Mouse (Mus musculus) embryonic facial prominence, embryonic 11.5 days (tissue): ENCODE measurements around the gene Kdm2a. TPM values are rescaled to one million over a fixed set of nuclear protein-coding genes. Genes with fewer than 3 reads are reported as not detected.

Source experiments
- ATAC-seq: fragments of 200-750 bp; cut with Nextera tagmentation; replicated peaks from 2 replicates; pipeline ENCODE4 v1.8.0; 2017; ENCODE audit warnings: low read depth; ENCODE audit not compliant: insufficient number of reproducible peaks, low FRiP score, low TSS enrichment
- DNase-seq: peaks from one replicate; pipeline ENCODE4 v3.0.0-alpha.2; 2015; ENCODE audit warnings: low spot score
- H3K27ac ChIP-seq: fragments of 300-500 bp; sonication (generic); replicated peaks from 2 replicates; pipeline ENCODE4 v1.5.1; 2014; ENCODE audit warnings: mild to moderate bottlenecking, low read depth, low read length, control low read depth
- H3K27me3 ChIP-seq: fragments of 300-500 bp; sonication (generic); 2 replicates; pipeline ENCODE4 v1.6.1; 2014; ENCODE audit warnings: mild to moderate bottlenecking, low read length, moderate library complexity, mixed read lengths; ENCODE audit not compliant: control insufficient read depth, insufficient read depth
- H3K36me3 ChIP-seq: fragments of 300-500 bp; sonication (generic); replicated peaks from 2 replicates; pipeline ENCODE4 v1.6.1; 2014; ENCODE audit warnings: low read depth, mild to moderate bottlenecking, low read length, moderate library complexity, mixed read lengths; ENCODE audit not compliant: control insufficient read depth, insufficient read depth
- H3K4me1 ChIP-seq: fragments of 300-500 bp; sonication (generic); 2 replicates; pipeline ENCODE4 v1.6.1; 2014; ENCODE audit warnings: low read length, mixed read lengths; ENCODE audit not compliant: control insufficient read depth, insufficient read depth
- H3K4me2 ChIP-seq: fragments of 300-500 bp; sonication (generic); 2 replicates; pipeline ENCODE4 v1.6.1; 2014; ENCODE audit warnings: low read depth, mild to moderate bottlenecking, control low read depth, low read length, moderate library complexity
- H3K4me3 ChIP-seq: fragments of 300-500 bp; sonication (generic); 2 replicates; pipeline ENCODE4 v1.5.1; 2014; ENCODE audit warnings: low read depth, low read length, control low read depth
- H3K9ac ChIP-seq: fragments of 300-500 bp; sonication (generic); replicated peaks from 2 replicates; pipeline ENCODE4 v1.6.1; 2014; ENCODE audit warnings: mild to moderate bottlenecking, control low read depth, low read length
- H3K9me3 ChIP-seq: fragments of 300-500 bp; sonication (generic); replicated peaks from 2 replicates; pipeline ENCODE4 v1.6.1; 2016; ENCODE audit warnings: mild to moderate bottlenecking, low read length, inconsistent platforms, mixed read lengths; ENCODE audit not compliant: control insufficient read depth
- WGBS: fragments of 180-500 bp; shearing (Covaris S2); extraction: QIAGEN DNeasy Blood & Tissue Kit; methylation state at CpG from one replicate; pipeline ENCODE4 v1.1.7; 2014; 5-methylcytosine and 5-hydroxymethylcytosine counted together
- polyA plus RNA-seq: library from polyadenylated mRNA; unstranded; fragments of >200 nt; fragmentation: Nextera tagmentation; extraction: Ambion mirVana; gene quantifications from 2 replicates; pipeline ENCODE4 v1.2.1, GENCODE M21; 2014

The Kdm2a gene
- polyA plus RNA-seq, 1 experiment from 2014 or later: 43.5 TPM

DNA sequence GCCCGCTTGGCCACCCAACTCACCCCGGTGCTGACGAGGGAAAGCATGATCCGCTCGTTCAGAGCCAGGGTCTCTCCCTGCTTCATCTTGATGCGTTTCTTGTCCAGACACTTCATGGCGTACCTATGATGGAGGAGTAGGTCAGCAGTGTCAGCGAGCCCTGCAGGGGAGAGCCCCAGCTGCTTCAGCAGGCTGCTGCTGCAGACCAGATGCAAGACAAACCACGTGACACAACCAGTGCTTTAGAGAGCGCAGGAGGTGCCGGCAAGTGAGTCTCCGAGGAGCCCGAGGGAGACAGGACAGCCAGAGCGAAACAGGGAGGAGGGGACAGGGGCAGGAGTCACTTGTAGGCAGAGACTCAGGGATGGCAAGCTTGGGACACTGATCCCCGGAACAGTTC, 107.3 kb downstream of the Kdm2a start:
- H3K9ac ChIP-seq: no peak overlapping the region
- H3K4me3 ChIP-seq: no peak overlapping the region
- no peak for ATAC-seq
- H3K27me3 ChIP-seq: no peaks in the 10 kb centered on the region
- no peaks in the 10 kb centered on the region for H3K4me1 ChIP-seq
- DNase-seq: no peak
- WGBS: 73% methylated on average over 15 of the region's 15 CpGs
- H3K27ac ChIP-seq: no peak overlapping the region
- H3K4me2 ChIP-seq: no peak overlapping the region
- H3K36me3 ChIP-seq: peaks cover 25% of the 10 kb centered on the region
- H3K9me3 ChIP-seq: no peaks in the 10 kb centered on the region

DNA sequence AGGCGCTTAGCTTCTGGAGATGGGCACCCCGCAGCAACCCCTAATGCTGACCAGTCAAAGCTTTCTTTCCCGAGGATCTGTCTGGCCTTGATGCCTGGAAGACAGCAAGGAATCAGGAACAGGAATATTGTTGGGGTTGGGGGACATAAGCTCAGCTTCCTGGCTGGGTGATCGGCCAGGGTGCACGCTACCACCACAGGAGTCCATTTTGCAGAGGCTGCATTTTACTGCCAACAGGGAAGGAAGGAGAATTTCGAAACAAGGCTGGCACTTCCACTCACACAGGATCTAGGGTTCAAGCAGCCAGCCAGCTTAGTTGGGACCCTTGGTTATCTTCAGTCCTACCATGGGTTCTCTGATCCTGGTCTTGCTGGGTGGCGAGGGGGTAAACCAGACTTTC, 114.4 kb downstream of the Kdm2a start:
- H3K9me3 ChIP-seq: no peaks in the 10 kb centered on the region
- 56% methylated on average over 7 of the region's 7 CpGs for WGBS
- ATAC-seq: no peak
- H3K36me3 ChIP-seq: peaks cover 16% of the 10 kb centered on the region
- H3K27me3 ChIP-seq: no peaks in the 10 kb centered on the region
- H3K4me3 ChIP-seq: peak overlapping the region; percentile 55
- H3K4me2 ChIP-seq: peak overlapping the region; percentile 83; the same call in 1 of the 2 replicates
- H3K4me1 ChIP-seq: no peaks in the 10 kb centered on the region
- DNase-seq: no peak
- no peak overlapping the region for H3K9ac ChIP-seq
- no peak overlapping the region for H3K27ac ChIP-seq

DNA sequence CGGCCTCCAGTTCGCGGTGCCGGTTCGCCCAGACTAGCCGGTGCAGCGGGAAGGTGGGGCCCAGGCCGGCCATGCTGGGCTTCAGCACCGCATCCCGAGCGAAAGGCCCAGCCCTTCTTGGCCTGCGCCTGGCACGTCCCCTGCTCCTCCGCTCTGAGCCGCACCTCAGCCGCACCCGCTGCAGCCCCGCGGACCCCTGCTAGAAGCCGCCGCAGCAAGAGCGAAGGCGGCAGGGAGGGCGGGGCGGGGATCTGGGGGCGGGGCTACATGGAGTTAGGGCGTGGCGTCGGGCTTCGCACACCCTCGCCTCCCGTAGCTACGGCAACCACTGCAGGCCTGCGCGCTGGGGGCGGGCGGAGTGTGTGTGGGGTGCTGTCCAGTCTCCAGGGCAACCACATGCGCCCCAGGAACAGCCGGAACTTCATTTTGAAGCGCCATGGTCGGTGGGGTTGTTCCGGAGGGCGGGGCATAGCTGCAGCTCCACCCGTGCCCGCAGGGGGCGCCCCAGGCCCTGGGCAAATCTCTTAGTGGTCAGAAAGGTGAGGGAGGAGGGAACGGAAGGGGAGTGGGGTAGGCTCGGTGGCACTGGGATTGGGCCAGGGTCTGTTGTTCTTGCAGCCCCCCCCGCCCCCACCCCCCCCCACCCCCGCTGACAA, 115.1 kb downstream of the Kdm2a start, which contains the start of gene Ankrd13d:
TSS of gene Ankrd13d (minus strand) at position 240 of the 656 bp plus-strand sequence.
- peak within 1 kb of the TSS; percentile 55 for H3K4me3 ChIP-seq
- peaks cover 16% of the 10 kb centered on the region for H3K36me3 ChIP-seq
- H3K4me1 ChIP-seq: no peaks in the 10 kb centered on the region
- WGBS: under 1% methylated on average over 39 of the region's 50 CpGs
- DNase-seq (peak; percentile 89), ATAC-seq (peak; percentile 91)
- no peaks in the 10 kb centered on the region for H3K9me3 ChIP-seq
- H3K4me2 ChIP-seq: peak within 1 kb of the TSS; percentile 83
- H3K27ac ChIP-seq: no peak within 1 kb of the TSS; the same call in 1 of the 2 replicates
- H3K9ac ChIP-seq: peak within 1 kb of the TSS; percentile 65
- H3K27me3 ChIP-seq: no peaks in the 10 kb centered on the region

DNA sequence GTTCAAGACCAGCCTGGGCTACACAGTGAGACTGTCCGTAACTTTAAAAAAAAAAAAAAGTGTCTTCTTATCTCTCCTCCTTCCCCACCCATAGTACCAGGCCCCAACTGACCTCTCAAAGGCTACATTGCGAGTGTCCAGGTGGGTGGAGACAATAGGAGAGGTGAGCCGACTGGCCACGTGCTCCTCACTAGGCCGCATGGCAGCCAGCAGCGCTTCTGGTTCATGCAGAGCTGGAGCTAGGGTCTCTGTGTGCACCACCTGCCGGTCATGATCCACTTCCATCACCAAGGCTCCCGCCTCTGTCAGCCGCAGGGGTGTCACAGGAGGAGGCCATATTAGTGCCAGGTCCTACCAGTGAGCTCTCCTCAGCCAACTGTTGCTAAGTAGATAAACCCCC, 117.7 kb downstream of the Kdm2a start:
- Histone ChIP-seq H3K4me3 (no peak overlapping the region), H3K27me3 (no peaks in the 10 kb centered on the region), H3K4me2 (no peak overlapping the region), H3K9ac (no peak overlapping the region), H3K27ac (no peak overlapping the region), H3K9me3 (no peaks in the 10 kb centered on the region), H3K4me1 (no peaks in the 10 kb centered on the region), H3K36me3 (peaks cover under 1% of the 10 kb centered on the region)
- ATAC-seq: no peak
- DNase-seq: no peak
- 92% methylated on average over 9 of the region's 9 CpGs for WGBS

DNA sequence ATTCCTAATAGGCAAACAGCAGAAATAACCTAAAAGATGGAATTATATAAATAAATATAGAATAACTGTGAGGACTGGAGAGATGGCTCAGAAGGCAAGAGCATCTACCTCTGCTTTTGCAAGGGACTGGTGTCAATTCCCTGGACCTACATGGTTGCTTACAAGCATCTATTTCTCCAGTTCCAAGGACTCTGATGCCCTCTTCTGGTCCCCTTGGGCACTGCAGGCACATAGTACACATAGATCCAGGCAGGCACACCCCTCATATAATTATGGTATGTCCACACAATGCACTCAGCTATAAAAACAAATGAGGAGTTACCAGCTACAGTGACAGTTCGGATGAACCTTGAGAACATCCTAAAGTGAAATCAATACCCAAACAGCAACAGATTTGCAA, 118.6 kb downstream of the Kdm2a start:
- H3K9ac ChIP-seq: no peak overlapping the region
- H3K9me3 ChIP-seq: no peaks in the 10 kb centered on the region
- no peaks in the 10 kb centered on the region for H3K36me3 ChIP-seq
- H3K4me3 ChIP-seq: no peak overlapping the region
- no peak overlapping the region for H3K4me2 ChIP-seq
- WGBS: 95% methylated on average over 1 of the region's 1 CpGs
- H3K4me1 ChIP-seq: no peaks in the 10 kb centered on the region
- no peaks in the 10 kb centered on the region for H3K27me3 ChIP-seq
- ATAC-seq: no peak
- no peak overlapping the region for H3K27ac ChIP-seq
- no peak for DNase-seq

DNA sequence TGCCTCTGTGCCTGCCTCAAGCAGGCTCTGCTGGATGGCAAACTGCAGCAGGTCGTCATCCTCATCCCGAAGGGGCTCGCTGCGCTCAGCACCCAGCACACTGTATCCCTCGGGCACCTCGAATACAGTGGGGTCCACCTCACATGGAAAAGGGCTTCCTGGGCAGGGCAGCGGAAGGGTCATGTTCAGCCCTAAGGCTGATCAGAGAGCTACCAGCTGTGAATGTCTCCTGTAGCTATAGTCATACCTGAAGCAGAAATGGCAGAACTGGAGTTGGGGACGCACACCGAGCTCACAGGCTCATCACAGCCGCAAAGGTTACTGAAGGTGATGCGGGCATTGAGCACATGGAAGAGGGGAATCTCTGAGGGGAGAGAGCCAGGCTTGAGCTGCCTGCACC, 127.1 kb downstream of the Kdm2a start:
- H3K4me3 ChIP-seq: no peak overlapping the region
- no peak overlapping the region for H3K4me2 ChIP-seq
- no peaks in the 10 kb centered on the region for H3K9me3 ChIP-seq
- DNase-seq (no peak), ATAC-seq (no peak)
- H3K36me3 ChIP-seq: no peaks in the 10 kb centered on the region
- WGBS: 93% methylated on average over 11 of the region's 11 CpGs
- H3K4me1 ChIP-seq: peaks cover 3% of the 10 kb centered on the region; the same call in 1 of the 2 replicates
- H3K27me3 ChIP-seq: peaks cover 13% of the 10 kb centered on the region; the same call in 1 of the 2 replicates
- H3K27ac ChIP-seq: no peak overlapping the region
- H3K9ac ChIP-seq: no peak overlapping the region

DNA sequence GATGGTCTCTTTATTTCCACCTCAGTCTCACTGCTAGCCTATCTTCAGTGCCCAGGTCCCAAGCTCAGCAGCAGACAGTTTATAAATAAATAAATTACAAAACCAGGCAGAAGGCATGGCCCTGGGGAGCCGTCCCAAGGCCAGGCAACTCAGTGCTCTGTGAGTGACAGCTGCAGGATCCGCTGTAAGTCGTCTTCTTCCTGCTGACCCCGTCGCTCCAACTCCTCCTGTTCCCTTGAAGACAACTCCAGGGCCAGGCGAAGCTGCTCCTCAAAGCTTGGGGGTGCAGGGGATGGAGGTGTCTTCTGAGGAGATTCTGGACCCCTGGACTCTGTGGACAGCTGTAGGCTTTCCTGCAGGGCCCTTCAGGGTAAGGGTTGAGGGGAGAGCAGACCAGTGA, 127.9 kb downstream of the Kdm2a start:
- H3K9ac ChIP-seq: no peak overlapping the region
- H3K27ac ChIP-seq: no peak overlapping the region
- no peak overlapping the region for H3K4me2 ChIP-seq
- no peaks in the 10 kb centered on the region for H3K9me3 ChIP-seq
- H3K36me3 ChIP-seq: no peaks in the 10 kb centered on the region
- no peak for ATAC-seq
- DNase-seq: no peak
- H3K27me3 ChIP-seq: peaks cover 13% of the 10 kb centered on the region; the same call in 1 of the 2 replicates
- WGBS: 59% methylated on average over 6 of the region's 6 CpGs
- H3K4me1 ChIP-seq: peaks cover 3% of the 10 kb centered on the region; the same call in 1 of the 2 replicates
- H3K4me3 ChIP-seq: no peak overlapping the region

DNA sequence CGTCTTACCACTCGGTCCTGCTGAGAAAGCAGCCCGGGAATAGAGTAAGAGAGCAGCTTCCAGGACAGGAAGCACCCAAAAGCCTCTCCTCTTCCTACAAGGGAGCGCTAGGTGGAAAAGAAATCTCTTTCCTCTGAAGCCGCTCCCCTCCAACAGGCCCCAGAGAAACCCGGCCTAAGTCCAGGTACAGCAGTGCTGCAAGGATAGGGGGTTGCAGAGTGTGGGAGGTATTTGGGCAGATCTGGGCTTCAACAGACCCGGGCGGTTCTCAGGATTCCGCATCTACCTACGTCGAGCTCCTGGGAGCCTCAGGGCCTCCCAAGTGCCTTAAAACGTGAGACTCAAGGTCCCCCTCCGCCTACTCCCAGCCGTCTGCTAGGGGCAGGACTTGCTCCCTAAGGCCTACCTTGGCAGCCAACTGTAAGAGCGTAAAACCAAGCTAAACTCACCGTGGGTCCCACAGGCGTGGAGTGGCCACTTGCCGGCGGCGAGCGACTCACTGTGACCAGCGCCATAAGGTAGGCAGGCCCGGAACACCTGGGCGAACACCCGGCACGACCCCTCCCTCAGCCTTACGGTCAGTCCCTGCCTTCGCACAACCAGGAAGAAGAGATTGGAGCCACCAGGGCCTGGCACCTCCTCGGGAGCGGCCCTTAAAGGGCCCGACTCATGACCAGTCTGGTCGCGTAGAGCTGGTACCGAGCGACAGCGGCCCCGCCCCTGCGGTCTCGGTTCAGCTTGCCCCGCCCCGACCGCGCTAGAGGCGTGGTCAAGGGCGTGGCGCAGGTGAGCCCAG, 129.3 kb downstream of the Kdm2a start, which contains the start of gene Ssh3:
TSS of gene Ssh3 (minus strand) at position 615 of the 796 bp plus-strand sequence.
- ATAC-seq: peak; percentile 72
- Histone ChIP-seq H3K9me3 (no peaks in the 10 kb centered on the region), H3K4me2 (peak within 1 kb of the TSS; percentile 75), H3K36me3 (no peaks in the 10 kb centered on the region), H3K4me3 (peak within 1 kb of the TSS; percentile 36), H3K27me3 (peaks cover 13% of the 10 kb centered on the region; the same call in 1 of the 2 replicates), H3K27ac (no peak within 1 kb of the TSS), H3K9ac (peak within 1 kb of the TSS; percentile 50), H3K4me1 (peaks cover 3% of the 10 kb centered on the region; the same call in 1 of the 2 replicates)
- DNase-seq: peak; percentile 60
- WGBS: 5% methylated on average over 46 of the region's 46 CpGs
